9 mouse cellular contexts compared by ENCODE assay signal in the genomic region with DNA sequence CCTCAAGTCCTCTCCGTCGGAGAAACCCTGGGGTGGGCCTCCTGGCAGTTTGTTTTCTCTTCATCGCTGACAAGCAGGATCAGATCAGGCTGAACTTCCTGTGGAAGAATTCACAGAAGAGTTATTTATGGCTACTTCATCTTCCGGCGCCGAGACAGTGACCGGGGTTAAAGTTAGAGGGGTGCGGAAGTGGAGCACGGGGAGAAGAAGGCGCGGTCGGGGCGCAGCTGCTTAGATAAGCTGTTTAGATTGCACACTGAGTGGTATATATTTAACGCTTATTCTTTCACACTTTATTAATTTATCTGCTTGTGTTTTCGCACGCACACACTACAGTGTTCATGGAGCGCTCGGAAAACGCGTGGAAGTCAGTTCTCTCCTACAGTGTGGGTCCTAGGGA. TPM values are rescaled to one million over a fixed set of nuclear protein-coding genes. Genes with fewer than 3 reads are reported as not detected.
DNase-seq lines count a peak whose midpoint lies in the region; ATAC-seq and TF ChIP-seq lines count a peak whose summit lies in the region.
"Had no signal": no experiment of that assay in that cellular context is flagged by ENCODE, and none has a peak within 500 bp of the region (broad histone marks: within the 10 kb centered on the region; RNA-seq: fewer than 3 reads in every experiment).

No protein-coding gene starts in this region.

- no peaks in the 10 kb centered on the region for H3K27me3 ChIP-seq in liver, postnatal 0 days (ENCODE audit: insufficient read depth, low read length)
- no peaks in the 10 kb centered on the region for H3K27me3 ChIP-seq in hindbrain, embryonic 14.5 days (ENCODE audit: control insufficient read depth, insufficient read depth, low read length)
- H3K27me3 ChIP-seq: limb, embryonic 13.5 days had no signal

- DNase-seq in left cerebral cortex, postnatal 14 days (ENCODE audit: low spot score in 2 of 2): peak; percentile 19 to 32
- no peak for DNase-seq in left cerebral cortex, adult 9 months (ENCODE audit: low spot score in 2 of 2)
- peak; percentile 45 for DNase-seq in brain, adult 2 months (ENCODE audit: low read depth, low spot score)
- peak; percentile 91 for DNase-seq in induced T-regulatory cell, adult 2 months (ENCODE audit: low read depth)
- DNase-seq in liver, postnatal 0 days: peak; percentile 59
- peak; percentile 44 to 74 for DNase-seq in spleen, postnatal 10 days (ENCODE audit: low spot score in 2 of 2)
- DNase-seq in hindbrain, embryonic 14.5 days (ENCODE audit: low spot score): no peak
- no peak for DNase-seq in testis, postnatal 14 days (ENCODE audit: low spot score)

- H3K9ac ChIP-seq in liver, postnatal 0 days (replicated peaks): no peak overlapping the region
- H3K9ac ChIP-seq in hindbrain, embryonic 14.5 days: no peak overlapping the region
- H3K9ac ChIP-seq: limb, embryonic 13.5 days had no signal

- TF ChIP-seq EP300 in liver, postnatal 0 days (IDR thresholded peaks at IDR 0.05; ENCODE audit: low read depth): peak; percentile 73

- TF ChIP-seq CTCF in liver, postnatal 0 days (IDR thresholded peaks at IDR 0.05; ENCODE audit: low read depth): no peak

- no peaks in the 10 kb centered on the region for H3K36me3 ChIP-seq in liver, postnatal 0 days (replicated peaks; ENCODE audit: insufficient read depth, low read length)
- no peaks in the 10 kb centered on the region for H3K36me3 ChIP-seq in hindbrain, embryonic 14.5 days (replicated peaks; ENCODE audit: control insufficient read depth, insufficient read depth)
- H3K36me3 ChIP-seq: limb, embryonic 13.5 days had no signal

- no peaks in the 10 kb centered on the region for H3K9me3 ChIP-seq in liver, postnatal 0 days (ENCODE audit: low read length)
- H3K9me3 ChIP-seq in hindbrain, embryonic 14.5 days (ENCODE audit: control insufficient read depth, low read length): no peaks in the 10 kb centered on the region
- H3K9me3 ChIP-seq: limb, embryonic 13.5 days had no signal

- H3K27ac ChIP-seq in liver, postnatal 0 days (ENCODE audit: low read depth): peak overlapping the region; percentile 68
- no peak overlapping the region for H3K27ac ChIP-seq in hindbrain, embryonic 14.5 days
- H3K27ac ChIP-seq: limb, embryonic 13.5 days had no signal

- H3K4me3 ChIP-seq in liver, postnatal 0 days (ENCODE audit: low read depth, low read length): no peak overlapping the region
- no peak overlapping the region for H3K4me3 ChIP-seq in hindbrain, embryonic 14.5 days (replicated peaks; ENCODE audit: low read length)
- H3K4me3 ChIP-seq: limb, embryonic 13.5 days had no signal

- peak; percentile 74 for ATAC-seq in liver, postnatal 0 days
- no peak for ATAC-seq in hindbrain, embryonic 14.5 days (ENCODE audit: low FRiP score)

- intact Hi-C loops in left cerebral cortex, postnatal 14 days (cut with DNase I): no loop called here

- peaks cover 26% of the 10 kb centered on the region for H3K4me1 ChIP-seq in liver, postnatal 0 days (ENCODE audit: insufficient read depth)
- H3K4me1 ChIP-seq in hindbrain, embryonic 14.5 days (replicated peaks; ENCODE audit: control insufficient read depth, insufficient read depth, low read length): no peaks in the 10 kb centered on the region

- H3K4me2 ChIP-seq in liver, postnatal 0 days (ENCODE audit: low read depth, low read length): peak overlapping the region; percentile 61
- no peak overlapping the region for H3K4me2 ChIP-seq in hindbrain, embryonic 14.5 days (replicated peaks)
- H3K4me2 ChIP-seq: limb, embryonic 13.5 days had no signal

- 16% methylated on average over 20 of the region's 20 CpGs for WGBS in liver, postnatal 0 days (ENCODE audit: insufficient replicate concordance)
- WGBS in hindbrain, embryonic 14.5 days: 81% methylated on average over 20 of the region's 20 CpGs

RNA-seq across cellular contexts. Expression of gene Ncoa3, which starts 37.6 kb away (rescaled TPM):
- total RNA-seq in left cerebral cortex, postnatal 14 days (2021): 10 to 100 TPM; 32.0 to 34.7 TPM
- 3.3 and 3.9 TPM in 2 replicates for polyA plus RNA-seq in liver, postnatal 0 days (2015; fragmentation: Nextera tagmentation; extraction: Ambion mirVana)
- 15.5 and 18.1 TPM in 2 replicates for polyA plus RNA-seq in hindbrain, embryonic 14.5 days (2014; fragmentation: Nextera tagmentation; extraction: Ambion mirVana)

RNA-seq across cellular contexts. Expression of gene Zmynd8, which starts 56.1 kb away (rescaled TPM):
- 100 to 1,000 TPM; 130 to 171 TPM for total RNA-seq in left cerebral cortex, postnatal 14 days (2021)
- 16.9 and 21.9 TPM in 2 replicates for polyA plus RNA-seq in liver, postnatal 0 days (2015; fragmentation: Nextera tagmentation; extraction: Ambion mirVana)
- 55.4 and 63.4 TPM in 2 replicates for polyA plus RNA-seq in hindbrain, embryonic 14.5 days (2014; fragmentation: Nextera tagmentation; extraction: Ambion mirVana)

Comparison
In these comparisons a context has a peak if more than half of its experiments do, and no peak if none do; other contexts are left out.
1. DNase-seq: peak in left cerebral cortex, postnatal 14 days (2 of 2), brain, adult 2 months (single experiment), induced T-regulatory cell, adult 2 months (single experiment), liver, postnatal 0 days (single experiment) and spleen, postnatal 10 days (2 of 2); none in left cerebral cortex, adult 9 months (0 of 2), hindbrain, embryonic 14.5 days (single experiment) and testis, postnatal 14 days (single experiment).